Mouse (Mus musculus) adipocyte (in vitro differentiated cells): ENCODE data around the gene Chic2.

Experiments used
- DNase-seq: peaks from one replicate; pipeline ENCODE4 v3.0.0-alpha.2; 2016; ENCODE audit warnings: low spot score

Chic2 gene

DNA sequence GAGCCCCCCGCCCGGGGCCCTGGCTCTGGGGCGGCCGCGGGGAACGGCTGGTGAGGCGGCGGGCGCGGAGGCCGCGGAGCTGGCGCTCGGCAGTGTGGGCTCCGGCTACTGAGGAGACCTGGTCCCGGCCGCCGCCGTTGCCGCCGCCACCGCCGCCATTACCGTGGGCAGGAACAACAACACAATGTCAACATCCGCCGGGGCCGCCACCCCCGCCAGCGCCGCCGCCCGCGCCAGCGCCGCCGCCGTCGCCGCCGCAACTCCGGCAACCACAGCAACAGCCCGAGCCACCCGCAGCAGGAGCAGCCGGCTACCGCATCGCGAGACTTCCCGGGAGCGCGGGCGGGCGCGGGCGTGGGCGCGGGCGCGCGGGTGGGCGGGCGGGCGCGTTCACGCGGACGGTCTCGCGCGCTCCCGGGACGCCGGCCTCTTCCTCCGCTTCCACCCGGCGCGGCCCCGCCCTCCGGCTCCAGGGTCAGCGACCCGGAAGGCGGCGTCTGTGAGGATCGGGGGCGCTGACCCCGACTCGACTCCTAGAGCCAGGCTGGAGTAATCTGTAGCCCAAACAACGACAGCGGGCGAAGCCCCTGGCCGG lies at the start of gene Chic2:
TSS of gene Chic2 (minus strand) at position 465 of the 595 bp plus-strand sequence.
- peak; percentile 77 for DNase-seq

- DNase-seq = no peak
Measured at GRCm38 (mm10) chr5:75085906-75086305, 41.3 kb upstream of the Chic2 start.

- no peak for DNase-seq
Measured at GRCm38 (mm10) chr5:75085521-75085875, 40.9 kb upstream of the Chic2 start.

GRCm38 (mm10) chr5:75084871-75085520 lies 40.4 kb upstream of the Chic2 start:
- DNase-seq = no peak

DNA sequence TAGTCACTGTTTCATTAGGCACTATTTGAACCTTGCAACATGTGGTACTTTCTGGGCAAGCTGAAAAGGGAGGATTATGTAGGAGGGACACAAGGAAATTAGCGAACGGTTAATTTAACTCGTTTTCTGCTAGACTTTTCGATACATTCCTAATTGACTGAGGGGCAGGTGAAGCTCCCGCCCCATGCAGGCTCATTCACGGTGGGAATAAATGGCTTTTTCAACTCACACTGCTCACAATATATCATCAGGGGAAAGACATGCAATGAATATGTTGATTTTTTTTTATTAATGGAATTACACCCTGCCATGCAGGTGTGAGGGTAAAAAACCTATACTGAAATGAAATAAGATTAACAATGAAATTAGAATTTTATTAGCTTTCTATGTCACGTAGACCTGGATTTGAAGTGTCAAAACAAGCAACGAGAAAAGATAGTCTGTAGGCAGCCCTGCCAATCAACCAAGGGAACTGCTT lies 39.9 kb upstream of the Chic2 start:
- DNase-seq = no peak

GRCm38 (mm10) chr5:75083591-75084392 lies 39.2 kb upstream of the Chic2 start:
- no peak for DNase-seq

- no peak for DNase-seq
Measured at GRCm38 (mm10) chr5:75083061-75083460, 38.5 kb upstream of the Chic2 start.

DNA sequence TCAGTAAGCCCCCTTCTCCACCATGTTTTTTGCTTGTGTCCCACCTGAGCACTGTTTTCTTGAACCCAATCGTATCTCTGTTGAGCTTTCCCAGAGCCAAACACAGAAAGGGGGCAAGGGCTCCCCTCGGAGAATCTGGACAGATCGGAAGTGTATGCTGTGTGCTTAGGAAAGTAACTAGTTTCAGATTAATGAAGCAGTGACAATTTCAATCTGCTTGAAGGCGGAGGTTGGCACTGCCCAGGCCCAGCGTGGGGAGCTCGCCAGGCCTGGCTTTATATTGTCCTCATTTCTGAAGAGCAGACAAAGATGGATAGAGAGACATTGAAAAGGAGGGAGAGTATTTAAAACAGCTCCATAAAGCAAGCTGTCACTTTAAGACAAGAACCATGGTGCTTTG lies 37.9 kb upstream of the Chic2 start:
- no peak for DNase-seq

- DNase-seq = peak; percentile 28
Measured at GRCm38 (mm10) chr5:75079564-75079963, 35.0 kb upstream of the Chic2 start.

GRCm38 (mm10) chr5:75077051-75077380 lies 32.4 kb upstream of the Chic2 start:
- no peak for DNase-seq

DNA sequence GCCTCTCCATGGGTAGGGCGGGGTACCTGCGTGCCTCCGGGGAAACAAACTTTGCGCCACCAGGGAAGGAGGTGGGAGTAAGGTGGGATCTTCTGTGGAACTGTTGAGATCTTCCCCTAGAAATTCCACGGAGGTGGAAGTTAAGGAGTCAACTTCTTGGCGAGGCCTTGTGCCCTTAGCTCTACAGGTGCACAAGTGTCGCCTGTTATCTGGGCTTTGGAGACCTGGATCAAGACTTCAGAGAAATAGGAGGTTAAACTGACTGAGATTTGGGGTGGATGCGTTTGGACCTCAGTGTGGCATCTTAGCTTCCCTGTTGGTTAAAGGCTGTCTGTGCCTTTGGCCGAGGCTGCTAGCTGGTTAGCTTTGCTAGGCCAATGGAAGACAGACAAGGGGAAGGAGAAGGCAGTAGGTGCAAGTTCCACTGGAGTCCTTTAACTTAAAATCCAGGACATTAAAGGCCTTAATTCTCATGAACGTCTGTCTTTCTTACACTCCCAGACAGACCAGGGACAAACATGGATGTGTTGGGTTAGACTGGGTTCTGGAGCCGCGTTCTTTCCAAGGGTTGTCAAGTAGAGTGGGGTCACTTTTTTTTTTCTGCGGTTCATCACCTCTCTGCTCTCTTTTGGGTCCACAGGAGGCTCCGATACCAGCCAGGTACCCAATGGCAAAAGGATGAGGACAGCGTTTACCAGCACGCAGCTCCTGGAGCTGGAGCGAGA lies 31.9 kb upstream of the Chic2 start:
- no peak for DNase-seq

DNA sequence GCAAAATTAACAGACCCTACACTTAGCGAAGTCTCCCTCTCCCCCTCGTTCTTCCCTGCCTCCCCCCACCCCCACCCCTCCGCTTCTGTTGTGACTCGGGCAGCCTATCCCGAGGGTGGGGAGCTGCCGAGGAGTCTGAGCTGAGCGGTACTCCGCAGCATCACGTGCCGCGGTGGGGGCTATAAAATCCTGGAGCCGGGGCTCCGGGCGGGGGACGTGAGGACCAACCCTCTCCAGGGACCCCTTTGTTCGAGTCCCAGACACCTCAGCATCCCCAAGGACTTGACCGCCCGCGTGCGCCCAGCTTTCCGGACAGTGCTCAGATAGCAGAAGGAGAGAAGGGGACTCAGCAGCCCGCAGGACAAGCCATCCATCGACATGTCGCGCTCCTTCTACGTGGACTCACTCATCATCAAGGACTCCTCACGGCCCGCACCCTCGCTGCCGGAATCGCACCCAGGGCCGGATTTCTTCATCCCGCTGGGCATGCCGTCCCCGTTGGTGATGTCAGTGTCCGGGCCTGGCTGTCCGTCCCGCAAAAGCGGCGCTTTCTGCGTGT lies 30.9 kb upstream of the Chic2 start, which contains the start of gene Gsx2:
TSS of gene Gsx2 (plus strand) at position 219 of the 559 bp plus-strand sequence.
- DNase-seq = no peak

GRCm38 (mm10) chr5:75074537-75075382 lies 30.2 kb upstream of the Chic2 start:
- DNase-seq = no peak

DNA sequence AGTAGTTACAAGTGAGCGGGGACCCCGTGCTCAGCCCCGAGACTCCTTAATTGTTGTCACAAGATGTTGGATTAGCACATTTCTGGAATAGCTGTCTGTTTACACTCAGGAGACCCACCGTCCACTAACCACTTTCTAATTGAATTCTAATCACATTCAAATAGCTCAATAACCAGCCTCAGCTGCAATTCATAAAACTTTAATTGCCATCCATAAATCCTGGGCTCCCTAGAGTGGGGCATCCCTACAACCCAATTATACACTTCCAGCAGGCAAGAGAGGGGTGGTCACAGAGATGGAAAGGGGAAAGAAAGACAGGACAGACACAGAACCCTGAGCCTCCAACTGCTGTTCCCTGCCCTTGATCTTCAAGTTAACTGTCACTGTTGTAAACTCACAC lies 29.6 kb upstream of the Chic2 start:
- DNase-seq = no peak

DNA sequence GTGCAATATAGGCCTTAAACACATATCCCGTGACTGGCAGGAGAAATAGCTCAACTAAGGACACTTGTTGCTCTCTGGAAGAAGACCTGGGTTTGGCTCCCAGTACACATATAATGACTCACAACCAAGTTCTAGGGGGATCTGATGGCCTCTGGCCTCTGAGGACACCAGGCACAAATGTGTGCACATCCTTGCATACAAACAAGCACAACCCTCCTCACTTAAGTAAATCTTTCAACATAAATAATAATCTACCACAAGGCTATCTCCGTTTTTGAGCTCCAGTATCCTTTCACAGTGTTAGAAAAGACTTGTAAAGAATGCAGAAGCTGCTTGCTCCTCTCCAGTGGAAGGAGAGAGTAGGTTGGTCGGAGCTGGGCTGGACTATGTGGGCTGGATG lies 29.1 kb upstream of the Chic2 start:
- no peak for DNase-seq

GRCm38 (mm10) chr5:75073167-75073566 lies 28.6 kb upstream of the Chic2 start:
- no peak for DNase-seq

DNA sequence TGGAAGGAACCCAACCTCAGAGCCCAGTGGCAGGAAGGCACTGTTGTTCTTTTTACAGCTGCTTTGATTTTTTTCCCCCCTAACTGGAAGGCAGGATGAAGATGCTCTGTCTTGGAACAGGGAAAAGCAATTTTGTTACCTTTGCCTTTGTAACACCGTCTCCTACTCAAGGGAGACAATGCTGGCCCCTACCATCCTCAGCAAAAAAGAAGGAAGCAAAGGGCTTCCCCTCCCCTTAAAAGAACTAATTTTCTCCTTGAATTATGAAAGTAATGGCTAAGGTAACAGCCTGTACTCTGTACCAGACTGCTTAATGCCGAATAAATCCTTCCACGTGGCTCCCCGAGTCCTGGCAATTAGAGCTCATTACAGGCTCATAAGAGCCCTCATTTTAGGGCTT lies 28.0 kb upstream of the Chic2 start:
- no peak for DNase-seq

GRCm38 (mm10) chr5:75071951-75072350 lies 27.4 kb upstream of the Chic2 start:
- DNase-seq = no peak

- DNase-seq = no peak
Measured at GRCm38 (mm10) chr5:75070656-75071375, 26.2 kb upstream of the Chic2 start.

DNA sequence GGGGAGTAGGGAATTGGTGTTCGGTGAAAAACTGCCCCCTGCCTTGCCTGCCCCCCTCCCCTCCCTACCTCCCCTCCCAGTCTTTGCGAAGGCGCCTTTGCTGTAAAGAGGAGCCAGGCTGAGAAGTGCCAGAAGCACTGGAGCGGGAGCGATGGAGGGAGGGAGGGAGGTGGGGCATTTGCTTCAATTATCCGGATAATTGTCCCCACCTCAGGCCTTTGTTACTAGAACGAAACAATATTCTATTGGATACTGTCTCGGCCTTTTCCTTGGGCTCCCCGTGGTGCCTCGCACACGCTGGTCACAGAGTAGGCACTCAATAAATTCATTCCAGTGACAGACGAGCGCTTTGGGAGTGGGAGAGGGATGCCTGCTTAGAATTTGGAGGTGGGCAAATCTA lies 25.6 kb upstream of the Chic2 start:
- DNase-seq = no peak
